Mouse (Mus musculus) thymus, postnatal 14 days (tissue): Measurements from ENCODE around the gene Zfhx3.

Source experiments
- DNase-seq: peaks from one replicate; pipeline ENCODE4 v3.0.0; 2021

Zfhx3 gene

GRCm38 (mm10) chr8:108019651-108020050, 77.2 kb downstream of the Zfhx3 start:
- DNase-seq, result no peak

GRCm38 (mm10) chr8:108022404-108022803, 80.0 kb downstream of the Zfhx3 start:
- DNase-seq, result no peak

DNA sequence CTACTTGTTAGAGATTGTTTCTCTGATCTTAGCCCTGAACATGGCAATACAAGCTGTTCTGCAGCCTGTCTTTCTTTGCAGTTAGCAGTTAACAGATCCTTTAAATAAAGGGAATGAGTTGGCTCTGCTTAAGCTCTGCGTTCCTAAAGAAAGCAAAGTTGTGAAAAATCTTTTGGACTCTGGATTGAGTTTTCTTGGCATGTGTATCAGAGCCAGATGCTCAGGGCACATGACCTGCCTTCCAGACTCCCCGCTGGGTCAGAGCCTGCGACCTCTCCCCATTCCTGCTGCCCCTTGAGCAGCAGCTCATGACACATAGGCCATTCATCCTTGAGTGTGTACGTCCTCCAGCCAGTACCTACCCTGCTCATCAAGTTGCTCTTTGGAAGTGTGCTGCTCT, 81.9 kb downstream of the Zfhx3 start:
- DNase-seq, result no peak

GRCm38 (mm10) chr8:108025249-108025648, 82.8 kb downstream of the Zfhx3 start:
- DNase-seq, result no peak

DNA sequence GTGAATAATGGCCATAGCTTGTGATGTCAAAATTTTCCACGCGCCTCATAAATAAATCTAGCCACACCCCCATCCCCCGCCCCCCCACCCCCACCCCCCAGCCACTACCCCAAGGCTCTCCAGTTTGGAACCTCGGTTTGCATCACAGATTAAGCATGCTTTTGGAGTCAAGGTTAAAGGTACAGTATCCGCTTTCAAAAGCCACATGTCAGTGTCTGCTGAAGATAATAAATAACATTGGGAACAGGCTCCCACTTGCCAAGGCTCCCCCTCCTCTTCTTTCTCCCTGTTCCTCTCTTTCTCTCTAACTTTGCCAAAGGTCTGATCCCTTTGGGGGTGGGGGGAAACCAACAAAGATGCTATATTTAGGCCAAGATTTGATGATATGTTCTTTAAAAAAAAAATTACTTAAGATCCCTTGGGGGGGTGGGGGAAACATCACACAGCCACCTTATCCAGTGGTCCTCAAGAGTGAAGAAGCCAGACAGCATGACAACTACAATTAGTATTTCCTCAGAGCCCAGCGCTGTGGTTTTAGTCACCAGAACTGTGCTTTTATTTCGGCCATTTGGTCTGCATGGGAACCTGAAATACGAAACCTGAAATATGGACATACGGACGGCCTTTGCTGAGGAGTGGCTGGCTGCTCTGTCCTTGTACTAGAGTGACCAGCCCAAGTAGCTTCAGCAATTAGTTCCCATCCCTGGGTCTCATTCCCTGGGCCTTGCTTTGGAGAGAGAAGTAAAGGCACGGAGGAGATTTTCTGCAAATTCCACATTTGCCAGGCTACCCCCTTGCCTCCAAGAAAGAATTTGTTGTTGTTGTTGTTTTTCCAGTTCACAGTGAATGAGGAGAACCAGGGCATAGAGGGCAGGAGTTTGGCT, 84.4 kb downstream of the Zfhx3 start:
- DNase-seq, result no peak

GRCm38 (mm10) chr8:108027561-108028025, 85.1 kb downstream of the Zfhx3 start:
- no peak for DNase-seq

DNA sequence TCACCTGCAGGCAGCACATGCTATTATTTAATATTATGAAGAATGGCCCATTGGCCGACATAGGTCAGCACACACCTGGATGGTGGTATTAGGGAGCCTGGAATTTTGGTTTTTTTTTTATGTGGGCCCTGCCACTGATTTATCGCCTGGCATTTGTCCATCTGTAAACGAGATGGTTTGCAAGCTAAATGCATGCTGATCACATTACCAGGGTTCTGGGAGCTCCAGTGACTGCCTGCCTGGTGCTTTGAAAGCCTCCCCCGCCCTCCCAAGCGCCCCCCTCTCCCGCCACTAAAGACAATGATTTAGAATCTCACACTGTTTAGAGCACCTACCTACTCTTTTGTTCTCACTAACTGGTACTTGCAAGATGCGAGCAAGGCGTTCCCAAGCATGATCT, 86.0 kb downstream of the Zfhx3 start:
- DNase-seq, result no peak

DNA sequence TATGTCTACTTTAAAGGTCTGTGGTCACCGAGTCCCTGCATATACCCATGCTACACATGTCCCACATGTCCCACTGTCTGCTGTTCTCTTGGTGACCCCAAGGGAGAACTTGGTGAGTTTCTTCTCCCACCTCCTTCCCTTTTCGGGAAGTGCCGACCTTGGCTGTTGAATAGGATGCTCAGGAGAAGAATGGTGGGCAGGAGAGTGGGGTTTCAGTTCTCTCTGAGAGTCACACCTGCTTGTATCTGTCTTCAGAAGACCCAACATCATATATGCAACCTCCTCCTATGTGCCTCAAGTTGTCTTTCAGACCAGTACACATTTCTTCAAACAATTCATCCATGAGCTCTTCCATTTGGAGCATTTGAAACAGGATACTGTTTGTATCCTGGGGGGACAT, 88.7 kb downstream of the Zfhx3 start:
- no peak for DNase-seq

DNA sequence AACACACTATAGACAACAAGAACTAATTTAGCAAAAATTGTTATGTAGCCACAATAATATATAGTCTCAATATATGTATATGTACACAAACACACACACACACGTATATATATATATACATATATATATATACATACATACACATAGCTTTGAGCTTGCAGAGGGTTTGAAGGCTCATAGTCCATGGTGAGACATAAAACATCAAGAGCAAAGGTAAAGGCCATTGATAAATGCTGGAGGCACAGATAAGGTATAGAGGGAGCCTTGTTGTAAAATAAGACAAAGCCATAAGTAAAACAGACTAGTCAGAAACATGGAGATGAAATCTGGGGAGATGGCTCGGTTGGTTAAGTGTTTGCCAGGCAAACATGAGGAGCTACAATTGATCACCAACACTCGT, 91.6 kb downstream of the Zfhx3 start:
- no peak for DNase-seq

DNA sequence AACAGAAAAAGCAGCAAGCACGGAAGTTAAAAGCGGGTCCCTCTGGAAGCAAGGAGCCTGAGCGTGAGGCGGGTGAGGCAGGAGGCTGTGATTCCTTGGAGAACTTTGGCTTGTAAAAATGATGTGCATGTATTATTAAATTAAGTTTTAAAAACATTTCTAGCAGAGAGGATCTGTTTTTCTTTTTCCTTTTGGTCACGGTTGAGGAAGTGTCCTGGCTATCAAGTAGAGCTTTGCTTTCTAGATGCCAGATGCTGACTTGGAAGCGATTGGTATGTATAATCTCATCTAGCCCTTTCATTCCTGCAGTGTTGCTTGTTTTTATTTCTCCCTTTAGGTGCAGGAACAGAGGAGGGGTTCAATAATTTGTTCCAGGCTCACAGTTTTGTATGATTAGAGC, 92.3 kb downstream of the Zfhx3 start:
- DNase-seq, result no peak

DNA sequence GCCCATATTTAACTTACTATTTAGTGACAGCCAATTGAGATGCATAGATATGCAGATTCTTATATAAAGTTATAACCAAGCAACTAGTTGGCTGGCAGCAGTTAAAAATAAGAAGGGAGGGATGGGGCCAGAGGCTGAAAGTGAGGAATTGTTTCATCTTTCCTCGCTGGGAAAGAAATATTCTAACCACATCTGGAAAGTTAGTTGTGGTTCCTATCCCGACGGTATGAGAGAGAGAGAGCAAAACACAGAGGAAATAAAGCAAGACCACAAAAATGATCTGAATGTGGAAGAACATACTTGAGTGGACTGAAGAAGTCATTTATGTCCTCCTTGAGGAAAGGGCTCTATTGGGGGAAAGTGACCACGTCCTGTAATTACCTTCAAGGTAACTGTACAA, 101.2 kb downstream of the Zfhx3 start:
- DNase-seq, result no peak

GRCm38 (mm10) chr8:108044185-108044584, 101.7 kb downstream of the Zfhx3 start:
- DNase-seq, result no peak

DNA sequence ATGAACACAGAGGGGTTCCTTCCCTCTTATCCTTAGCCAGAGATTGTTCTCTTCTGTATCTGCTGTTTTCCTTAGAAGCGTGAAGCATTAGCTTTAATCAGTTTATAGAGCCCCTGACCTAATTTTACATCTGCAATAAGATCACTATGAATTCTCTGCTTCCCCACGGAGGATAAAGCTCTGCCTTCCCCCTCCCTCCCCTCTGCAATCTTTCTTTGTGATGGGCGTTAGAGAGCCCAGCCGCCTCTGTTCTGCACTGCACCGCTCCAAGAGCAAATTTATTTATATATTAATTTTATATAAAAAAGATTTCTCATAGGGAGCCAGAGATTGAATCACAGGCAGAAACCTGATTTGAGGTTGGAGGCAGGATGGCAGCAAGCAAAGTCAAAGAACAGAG, 113.8 kb downstream of the Zfhx3 start:
- no peak for DNase-seq

GRCm38 (mm10) chr8:108061972-108062371, 119.5 kb downstream of the Zfhx3 start:
- DNase-seq, result no peak

GRCm38 (mm10) chr8:108067111-108067510, 124.7 kb downstream of the Zfhx3 start:
- no peak for DNase-seq

DNA sequence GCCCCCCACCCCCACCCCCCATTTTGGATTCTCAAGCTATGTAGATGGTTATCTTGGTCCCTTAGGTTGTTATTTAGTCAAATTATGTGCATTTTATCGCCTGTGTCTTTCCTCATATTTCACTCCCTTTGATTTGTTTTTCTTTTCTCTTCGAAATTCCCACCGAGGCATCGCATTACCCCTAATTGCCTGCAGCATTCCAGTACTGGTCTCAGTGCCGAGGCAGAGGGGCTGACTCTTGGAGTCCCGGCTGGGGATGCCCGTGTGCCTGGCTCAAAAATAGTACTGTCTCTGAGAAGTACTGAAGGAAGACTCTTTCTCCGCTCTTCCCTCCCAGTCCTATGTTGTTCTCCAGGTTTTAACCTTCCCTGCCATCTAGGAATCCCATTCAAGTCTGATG, 125.8 kb downstream of the Zfhx3 start:
- no peak for DNase-seq

DNA sequence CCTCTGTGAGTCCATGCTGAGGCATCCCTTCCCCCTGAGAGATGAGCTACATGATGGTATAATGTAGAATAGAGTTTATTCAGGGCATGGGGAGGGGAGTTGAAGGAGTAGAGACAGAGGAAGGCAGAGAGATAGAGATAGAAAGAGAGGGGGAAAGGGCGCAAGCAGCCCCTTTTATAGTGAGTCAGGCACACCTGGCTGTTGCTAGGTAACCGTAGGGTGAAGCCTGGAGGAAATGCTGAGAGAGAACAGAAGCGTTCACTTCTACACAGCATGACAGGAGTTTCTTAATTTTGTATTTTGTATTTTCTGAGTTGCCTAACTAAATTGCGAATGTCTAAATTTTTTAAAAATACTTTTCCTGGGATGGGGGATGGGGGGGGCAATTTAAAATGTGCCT, 128.0 kb downstream of the Zfhx3 start:
- no peak for DNase-seq

DNA sequence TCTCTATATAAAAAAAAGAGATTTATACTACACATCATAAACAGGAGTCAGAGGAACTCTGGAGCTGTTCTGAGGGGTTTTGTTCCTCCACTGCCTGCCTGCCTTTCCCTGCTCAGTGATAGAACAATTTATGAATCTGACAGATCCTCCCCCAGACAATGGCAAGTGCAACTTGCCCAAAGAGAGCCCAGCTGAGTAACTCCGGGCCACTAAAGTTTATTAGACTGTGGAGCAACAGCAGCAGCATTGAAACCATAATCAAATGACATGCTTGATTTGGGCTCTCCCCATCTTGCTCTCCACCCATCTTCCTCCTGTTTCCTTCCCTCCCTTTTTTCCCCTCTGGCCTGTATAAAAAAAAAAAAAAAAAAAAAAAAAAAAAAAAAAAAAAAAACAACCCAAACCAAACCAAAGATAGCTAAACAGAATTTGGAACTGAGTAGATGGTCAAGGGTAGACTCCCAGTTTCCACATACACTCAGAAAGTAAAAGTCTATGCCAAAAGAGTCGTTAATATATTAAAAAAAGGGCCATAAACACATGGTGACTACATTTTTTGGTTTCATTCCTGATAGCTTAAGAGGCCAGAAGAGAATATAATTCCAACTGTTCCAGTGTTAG, 129.8 kb downstream of the Zfhx3 start:
- DNase-seq, result no peak

DNA sequence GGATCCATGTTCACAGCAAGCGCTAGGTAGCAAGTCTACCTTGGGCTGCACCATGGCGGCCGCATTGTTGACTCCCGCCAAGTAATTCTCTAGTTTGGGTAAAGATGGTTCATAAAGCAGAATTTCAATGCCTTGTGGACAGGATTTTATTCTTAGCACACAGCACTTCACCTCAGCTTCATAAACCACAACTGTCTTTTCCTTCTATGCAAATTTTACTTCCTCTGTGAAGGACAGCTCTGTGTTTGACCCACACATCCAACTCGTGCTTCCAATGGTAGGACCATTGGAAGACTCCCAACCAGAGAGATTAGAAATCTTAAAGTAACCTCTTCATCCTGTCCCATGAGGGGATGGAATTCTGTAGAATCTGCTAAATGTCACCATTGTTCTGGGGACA, 130.4 kb downstream of the Zfhx3 start:
- DNase-seq, result no peak

DNA sequence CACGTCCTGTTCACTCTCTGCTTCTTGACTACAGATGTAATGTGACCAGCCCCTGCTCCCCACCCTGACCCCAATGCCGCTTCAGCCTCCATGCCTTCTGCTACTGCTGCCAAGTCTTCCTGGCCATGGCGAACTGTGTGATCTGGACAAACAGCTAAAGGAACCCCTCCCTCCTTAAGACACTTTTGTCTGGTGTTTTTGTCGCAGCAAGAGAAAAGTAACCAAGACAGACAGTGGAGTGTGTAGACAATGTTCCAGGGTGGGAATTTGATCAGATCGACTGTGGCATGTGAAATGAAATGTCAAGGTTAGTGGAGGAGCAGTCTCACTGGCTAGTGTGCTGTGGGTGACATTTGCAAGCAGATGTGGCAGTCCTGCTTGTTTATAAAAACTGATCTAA, 132.7 kb downstream of the Zfhx3 start:
- no peak for DNase-seq

- no peak for DNase-seq
Measured at GRCm38 (mm10) chr8:108078726-108079125, 136.3 kb downstream of the Zfhx3 start.

DNA sequence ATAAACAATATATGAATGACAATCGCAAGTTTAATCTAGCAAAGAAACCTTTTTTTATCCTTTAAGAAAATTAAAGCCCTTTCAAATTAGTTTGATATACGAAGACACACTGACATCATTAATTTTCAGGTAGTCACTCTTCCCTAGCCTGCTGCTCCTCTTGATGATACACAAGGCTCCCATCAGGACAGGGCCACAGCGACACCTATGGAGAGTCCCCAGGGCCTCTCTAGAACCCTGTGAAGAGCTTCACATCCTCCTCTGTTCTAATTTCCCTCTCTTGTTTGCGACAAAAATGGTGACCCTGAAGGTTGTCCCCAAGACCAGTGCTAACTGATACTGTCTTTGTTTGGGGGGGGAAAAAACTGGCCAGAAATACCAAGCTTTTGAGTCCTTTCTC, 144.5 kb downstream of the Zfhx3 start:
- no peak for DNase-seq

DNA sequence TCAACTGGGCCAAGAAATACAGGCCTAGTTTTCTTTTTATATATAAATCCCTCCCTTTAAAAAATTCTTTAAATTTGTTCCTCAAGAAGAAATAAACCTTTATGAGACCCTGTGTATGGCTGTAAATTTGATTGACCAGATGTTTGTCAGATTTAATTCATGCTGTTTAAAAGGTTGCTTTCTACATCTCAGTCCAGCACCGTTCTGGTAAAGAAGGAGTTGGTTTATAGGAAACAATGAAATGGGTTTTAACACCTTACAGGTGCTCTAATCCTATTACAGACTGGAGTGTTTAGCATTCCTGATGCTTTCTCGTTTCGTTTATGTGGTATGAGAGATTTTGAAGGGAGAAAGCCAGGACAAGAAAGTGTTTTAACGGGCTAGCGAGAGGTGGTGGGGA, 147.2 kb downstream of the Zfhx3 start:
- DNase-seq, result no peak

DNA sequence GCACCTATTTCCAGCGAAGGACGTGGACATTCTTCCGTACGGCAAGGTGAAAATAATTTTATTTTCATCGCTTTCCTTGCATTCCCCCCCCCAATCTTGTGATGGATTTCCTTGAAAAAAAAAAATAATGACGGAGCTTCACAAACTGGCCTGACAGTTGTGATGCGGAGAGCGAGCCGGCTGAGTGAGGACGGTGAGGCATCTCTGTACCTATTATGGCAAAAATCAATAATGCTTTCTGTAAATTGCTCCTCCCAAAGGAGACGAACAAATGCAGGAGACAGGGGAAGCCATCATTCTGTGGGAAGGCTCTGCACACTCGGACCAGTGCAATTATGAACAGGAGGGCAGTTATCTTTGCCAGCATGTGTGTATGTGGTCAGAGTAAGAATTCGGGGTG, 156.2 kb downstream of the Zfhx3 start:
- DNase-seq, result no peak

DNA sequence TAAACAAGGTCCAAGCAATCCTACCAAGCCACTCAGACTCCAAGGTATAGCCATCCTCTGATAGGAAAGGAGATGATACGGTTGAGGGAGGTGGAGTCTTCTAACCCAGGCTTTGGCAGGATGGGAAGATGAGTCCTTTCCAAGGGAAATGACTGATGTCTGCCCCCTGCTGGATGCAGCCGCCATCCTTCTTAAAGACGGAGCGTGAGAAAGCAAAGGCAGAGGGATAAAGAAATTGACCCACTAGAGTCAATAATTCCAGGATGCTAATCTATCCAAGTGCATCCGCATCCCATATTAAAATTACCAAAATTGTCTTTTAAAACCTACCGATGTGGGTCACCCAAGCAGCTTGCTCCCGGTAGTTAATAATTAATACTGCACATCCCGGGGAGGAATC, 158.7 kb downstream of the Zfhx3 start:
- peak; percentile 19 for DNase-seq
